Mouse (Mus musculus) right cerebral cortex, adult 2 months (tissue): ENCODE data around the gene Gm15217.

Experiments used
- DNase-seq, 2 experiments: peaks; one replicate each; pipeline ENCODE4 v3.0.0; 2021 to 2022; ENCODE audit warnings: low spot score in 2 of 2

Gene Gm15217

DNA sequence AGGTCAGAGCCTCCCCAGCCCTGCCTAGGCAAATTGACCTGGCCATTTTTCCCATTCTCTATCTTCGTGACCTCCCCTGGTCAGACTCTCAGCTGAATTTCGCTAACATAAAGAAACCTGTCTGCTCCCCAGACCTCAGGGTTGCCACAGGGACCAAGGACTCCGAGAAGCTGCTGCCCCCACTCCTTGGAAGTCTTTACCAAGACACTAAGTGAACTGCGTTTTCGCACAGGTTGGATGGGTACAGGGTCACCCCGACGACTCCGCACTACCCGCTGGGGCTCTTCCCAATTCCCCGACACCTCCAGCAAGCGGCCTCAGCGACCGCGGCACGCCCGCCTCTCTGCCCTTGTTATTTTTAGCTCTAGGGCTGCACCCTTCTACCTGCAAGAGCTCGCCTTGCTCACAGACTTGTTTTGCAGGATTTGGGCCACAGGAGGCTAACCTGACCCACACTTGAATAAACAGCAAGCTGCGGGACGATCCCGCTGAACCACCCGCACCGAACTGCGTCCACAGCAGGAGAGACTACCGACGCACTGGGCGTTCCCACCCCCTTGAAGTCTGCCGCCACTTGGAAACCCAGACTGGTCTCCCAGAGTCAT, 19.0 kb downstream of the Gm15217 start:
- DNase-seq: no peak

DNA sequence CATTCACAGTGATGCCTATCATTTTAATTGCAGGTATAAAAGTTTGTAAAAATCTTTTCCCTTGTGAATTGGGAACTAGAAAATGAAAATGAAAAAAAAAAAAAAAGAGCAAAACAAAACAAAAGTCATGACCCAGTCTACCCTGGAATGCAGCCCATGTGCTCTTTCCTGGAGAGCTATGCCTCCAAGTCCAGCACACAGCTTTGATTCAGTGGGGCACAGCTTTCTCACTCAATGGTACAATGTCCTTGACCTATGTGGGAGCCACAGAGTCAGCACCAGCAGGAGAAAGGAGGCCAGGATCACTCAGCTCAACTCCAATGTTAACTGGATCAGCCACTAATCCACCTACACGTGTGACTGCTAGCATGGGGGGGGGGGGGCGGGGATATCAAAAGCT, 20.7 kb downstream of the Gm15217 start:
- DNase-seq: no peak

DNA sequence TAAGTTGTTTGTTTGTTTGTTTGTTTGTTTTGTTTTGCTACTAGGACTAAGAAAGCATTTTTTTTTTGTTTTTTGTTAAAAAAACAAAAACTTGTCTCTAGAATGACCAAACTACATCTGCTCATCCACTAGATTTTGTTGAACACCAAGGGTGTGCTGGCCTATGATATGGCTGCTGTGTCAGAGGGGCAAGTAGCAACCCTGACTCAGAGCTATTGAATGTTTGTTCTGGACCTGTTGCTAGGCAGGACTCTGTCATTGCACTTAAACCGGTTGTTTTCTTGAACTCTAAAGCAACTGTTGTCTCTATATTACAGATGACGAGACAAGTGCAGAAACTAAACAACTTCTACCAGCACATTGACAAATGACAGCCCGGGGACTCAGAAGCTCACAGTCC, 29.1 kb downstream of the Gm15217 start:
- DNase-seq: no peak

DNA sequence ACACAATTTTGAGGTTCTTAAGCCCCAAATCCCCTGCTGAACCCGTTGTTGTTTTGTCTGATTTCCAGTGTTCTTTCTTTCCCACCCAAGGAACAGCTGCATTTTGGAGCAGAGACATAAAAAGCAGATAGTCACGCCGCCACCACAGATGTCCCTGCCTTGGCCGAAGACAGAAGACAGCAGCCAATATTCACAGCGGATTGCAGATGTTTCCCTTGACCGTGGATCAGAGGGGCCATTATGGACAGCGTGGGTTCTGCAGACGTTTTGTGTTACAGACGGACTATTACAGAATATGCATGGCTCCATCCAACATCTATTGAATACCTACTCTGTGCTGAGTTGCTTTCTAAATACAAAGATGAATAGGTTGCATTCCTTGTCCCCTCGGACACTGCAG, 29.8 kb downstream of the Gm15217 start:
- DNase-seq: no peak

DNA sequence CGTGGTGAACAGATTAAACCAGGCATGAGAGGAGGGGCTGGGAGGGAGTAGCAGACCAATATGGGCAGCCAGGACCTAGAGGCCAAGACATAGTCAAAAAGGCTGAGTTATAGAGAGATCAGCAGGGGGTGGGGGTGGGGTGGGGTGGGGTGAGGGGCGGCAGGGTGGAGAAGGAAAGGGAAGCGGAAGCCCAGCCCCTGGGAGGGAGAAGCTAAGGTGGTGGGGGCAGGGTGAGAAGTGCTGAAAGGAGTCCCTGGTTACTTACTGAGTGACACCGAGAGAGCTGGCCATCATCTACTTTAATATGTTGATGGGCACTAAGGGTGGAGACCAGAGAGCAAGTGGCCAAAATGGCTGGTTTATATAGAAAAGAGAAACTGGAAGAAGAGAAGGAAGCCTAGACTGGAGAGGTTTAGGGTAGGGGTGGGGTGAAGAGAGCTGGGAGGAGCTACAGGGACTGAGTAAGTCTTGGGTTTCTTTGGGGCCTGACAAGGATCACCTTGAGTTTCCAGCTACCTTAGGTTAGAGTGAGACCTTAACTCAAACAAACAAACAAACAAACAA, 31.4 kb downstream of the Gm15217 start:
- DNase-seq: no peak

DNA sequence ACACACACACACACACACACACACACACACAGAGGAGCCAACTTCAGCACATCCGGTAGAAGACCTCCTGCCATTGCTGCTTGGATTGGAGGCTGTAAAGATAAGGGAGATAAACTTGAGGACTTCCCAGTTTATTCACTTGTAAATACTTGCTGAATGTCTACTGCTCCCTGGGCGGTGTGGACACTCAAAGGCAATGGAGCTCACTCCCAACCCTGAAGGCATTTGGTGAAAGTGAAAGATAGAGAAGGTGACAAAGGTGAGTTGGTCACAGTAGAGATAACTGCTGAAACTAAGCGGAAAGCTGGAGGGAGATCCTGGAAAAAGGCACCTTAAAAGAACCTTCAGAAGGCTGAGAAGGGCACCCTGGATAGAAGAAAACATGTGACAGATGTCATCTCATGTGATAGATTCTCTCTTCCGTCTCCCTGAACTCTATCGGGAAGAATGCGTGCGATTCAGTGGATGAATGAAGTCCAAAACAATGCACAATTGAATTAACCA, 33.3 kb downstream of the Gm15217 start:
- DNase-seq: no peak

DNA sequence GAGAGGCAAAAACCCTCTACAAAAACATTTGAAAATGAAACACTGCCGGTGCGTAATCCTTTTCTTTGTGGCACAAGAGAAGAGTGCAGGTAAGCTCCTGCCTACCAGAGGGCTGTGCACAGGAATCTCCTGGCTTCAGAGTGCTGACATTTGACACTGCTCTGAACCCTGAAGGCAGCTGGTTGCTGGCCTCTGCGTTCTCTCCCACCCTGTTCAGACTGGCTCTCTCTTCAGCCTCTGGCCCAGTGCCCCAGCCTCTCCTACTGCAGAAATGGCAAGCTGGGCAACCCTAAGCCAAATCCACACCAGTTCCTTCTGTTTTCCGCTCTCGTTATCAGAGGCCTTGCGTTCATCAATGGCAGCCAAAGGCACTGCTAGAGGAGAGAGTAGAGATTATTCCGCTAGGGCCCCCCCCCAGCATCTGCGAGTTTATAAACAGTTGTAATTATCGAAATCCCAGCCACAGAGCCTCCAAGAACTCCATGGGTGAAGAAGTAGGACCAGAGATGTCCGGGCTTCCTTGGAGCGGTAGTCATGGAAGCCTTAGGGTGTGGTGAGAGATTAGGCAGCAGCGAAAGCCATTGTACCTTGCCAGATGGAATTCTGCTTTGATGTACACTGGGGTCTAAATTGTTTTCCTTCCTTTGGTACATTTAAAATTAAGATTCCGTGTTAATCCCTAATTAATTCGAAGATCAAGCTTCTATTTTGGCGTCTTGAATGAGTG, 39.3 kb downstream of the Gm15217 start:
- DNase-seq: no peak

DNA sequence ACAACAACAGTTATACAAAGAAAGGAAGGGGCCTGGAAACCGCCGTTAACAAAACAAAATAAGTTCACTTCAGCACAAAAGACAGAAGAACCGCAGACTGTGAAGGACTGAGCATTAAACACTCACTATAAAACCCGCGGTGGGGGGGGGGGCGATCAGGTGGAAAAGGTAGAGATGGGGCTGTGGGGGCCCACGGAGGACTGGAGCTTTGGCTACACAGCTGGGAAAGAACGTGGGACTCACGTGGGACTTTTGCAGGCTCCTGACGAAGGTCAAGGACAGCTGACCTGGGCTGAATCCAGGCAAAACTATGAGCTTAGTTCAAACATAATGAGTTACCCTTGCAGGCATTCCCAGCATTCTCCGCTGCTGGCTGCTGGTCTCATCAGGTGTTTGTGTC, 40.1 kb downstream of the Gm15217 start:
- no peak for DNase-seq

DNA sequence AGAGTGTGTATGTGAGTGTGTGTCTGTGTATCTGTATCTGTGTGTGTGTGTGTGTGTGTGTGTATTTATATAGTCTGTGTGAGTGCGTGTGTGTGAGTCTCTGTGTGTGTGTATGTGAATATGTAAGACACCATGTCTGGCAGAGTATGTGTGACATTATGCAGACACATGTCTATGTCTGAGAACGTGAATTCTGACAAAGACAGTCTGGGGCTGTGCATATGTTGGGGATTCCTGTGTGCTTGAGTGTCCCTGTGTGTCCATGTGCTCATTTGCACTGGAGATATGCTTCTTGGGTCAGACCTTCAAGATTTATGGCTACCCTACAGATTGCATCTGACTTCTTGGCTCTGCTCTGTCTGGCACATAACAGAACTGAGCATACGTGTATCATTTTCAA, 42.6 kb downstream of the Gm15217 start:
- no peak for DNase-seq

DNA sequence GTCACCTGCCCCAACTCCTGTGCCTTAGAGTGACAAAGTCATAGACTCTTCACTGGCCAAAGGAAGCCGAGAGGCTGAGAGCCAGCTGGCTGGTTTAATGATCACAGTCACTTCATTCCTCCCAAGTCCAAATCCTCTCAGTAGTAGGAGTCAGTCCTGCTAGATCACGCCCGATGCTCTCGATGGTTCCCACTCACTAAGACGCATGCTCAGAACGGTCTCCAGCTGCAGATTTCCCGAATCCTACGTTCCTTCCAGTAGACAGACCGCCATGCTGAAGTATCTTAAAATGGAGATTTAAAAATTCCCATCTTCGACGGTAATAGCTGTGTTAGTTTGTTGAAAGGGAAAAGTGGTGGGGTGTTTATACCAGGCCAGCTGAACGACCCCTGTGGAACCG, 48.0 kb downstream of the Gm15217 start:
- no peak for DNase-seq

DNA sequence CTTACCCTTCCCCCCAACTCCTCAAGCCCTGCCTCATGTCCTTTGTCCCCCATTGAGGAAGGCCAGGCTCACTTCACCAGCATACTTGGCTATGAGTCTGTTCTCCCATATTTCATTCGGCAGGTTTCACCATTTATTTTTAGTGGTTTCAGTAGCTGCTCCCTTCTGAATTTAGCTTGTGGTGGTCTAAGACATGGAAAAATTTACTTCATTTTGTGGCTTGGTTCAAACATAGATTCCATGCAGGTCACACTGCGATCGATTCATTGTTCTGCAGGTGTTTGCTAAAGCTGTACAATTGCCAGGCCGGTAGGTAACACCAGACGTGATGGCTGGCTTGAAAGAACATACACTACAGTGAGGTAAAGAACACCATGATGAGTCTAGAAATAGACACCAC, 51.0 kb downstream of the Gm15217 start:
- no peak for DNase-seq
